Mouse (Mus musculus) adrenal gland, adult (tissue): ENCODE results near the gene Slc4a1ap.

Source experiments
- DNase-seq, 2 experiments: peaks; one replicate each; pipeline ENCODE4 v3.0.0; 2022 to 2023; ENCODE audit warnings: low spot score in 1 of 2; ENCODE audit not compliant: inconsistent age in 2 of 2

Slc4a1ap gene

DNA sequence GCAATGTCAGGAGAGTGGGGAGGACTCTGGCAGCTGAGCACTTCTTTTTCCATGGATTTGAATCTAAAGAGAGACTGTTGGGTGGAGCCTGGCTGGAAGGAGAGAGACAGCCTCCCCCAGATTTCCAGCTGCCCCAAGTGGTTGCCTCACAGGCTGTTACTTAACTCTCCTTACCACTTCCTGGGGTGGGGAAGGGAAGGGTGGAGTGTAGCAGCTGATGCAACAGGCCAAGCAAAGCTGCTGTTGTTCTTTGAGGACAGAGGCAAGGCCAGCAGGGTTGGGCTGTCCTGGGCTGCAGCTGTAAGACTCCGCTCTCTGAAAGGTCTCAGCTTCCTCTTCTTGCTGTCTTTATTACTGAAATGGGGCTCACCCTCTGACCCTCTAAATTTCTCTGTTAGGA, 75.6 kb downstream of the Slc4a1ap start:
- peak; percentile 81 to 94 for DNase-seq

GRCm38 (mm10) chr5:31603766-31604165, 77.0 kb downstream of the Slc4a1ap start:
- peak; percentile 49 to 82 for DNase-seq

- DNase-seq = peak; percentile 57 to 83
Observed at GRCm38 (mm10) chr5:31606151-31606550, 79.4 kb downstream of the Slc4a1ap start.
